Mouse (Mus musculus) heart, postnatal 0 days (tissue): ENCODE data around the gene Cela3a. TPM values are rescaled to one million over a fixed set of nuclear protein-coding genes. Genes with fewer than 3 reads are reported as not detected.

Source experiments
- ATAC-seq: fragments of 200-750 bp; cut with Nextera tagmentation; 2 replicates; pipeline ENCODE4 v1.8.0; 2017; ENCODE audit warnings: low read depth, moderate number of reproducible peaks, moderate library complexity; ENCODE audit not compliant: insufficient read depth
- DNase-seq: peaks from one replicate; pipeline ENCODE4 v3.0.0-alpha.2; 2016; ENCODE audit warnings: low spot score
- H3K27ac ChIP-seq: fragments of 300-500 bp; sonication (generic); 2 replicates; pipeline ENCODE4 v1.5.1; 2014; ENCODE audit warnings: low read depth, mild to moderate bottlenecking
- H3K27me3 ChIP-seq: fragments of 300-500 bp; sonication (generic); 2 replicates; pipeline ENCODE4 v1.6.1; 2014; ENCODE audit warnings: low read length, mixed read lengths; ENCODE audit not compliant: control insufficient read depth, insufficient read depth
- H3K36me3 ChIP-seq: fragments of 300-500 bp; sonication (generic); replicated peaks from 2 replicates; pipeline ENCODE4 v1.6.1; 2014; ENCODE audit warnings: low read length, mixed read lengths; ENCODE audit not compliant: control insufficient read depth, insufficient read depth
- H3K4me1 ChIP-seq: fragments of 300-500 bp; sonication (generic); 2 replicates; pipeline ENCODE4 v1.6.1; 2014; ENCODE audit warnings: antibody characterized with exemption; ENCODE audit not compliant: control insufficient read depth, insufficient read depth
- H3K4me2 ChIP-seq: fragments of 300-500 bp; sonication (generic); 2 replicates; pipeline ENCODE4 v1.6.1; 2014; ENCODE audit warnings: low read depth, mild to moderate bottlenecking, low read length, moderate library complexity
- H3K4me3 ChIP-seq: fragments of 300-500 bp; sonication (generic); 2 replicates; pipeline ENCODE4 v1.5.1; 2014; ENCODE audit warnings: low read depth, low read length
- H3K9ac ChIP-seq: fragments of 300-500 bp; sonication (generic); replicated peaks from 2 replicates; pipeline ENCODE4 v1.6.1; 2014; ENCODE audit warnings: low read depth, low read length, mixed read lengths
- H3K9me3 ChIP-seq: fragments of 300-500 bp; sonication (generic); replicated peaks from 2 replicates; pipeline ENCODE4 v1.6.1; 2016; ENCODE audit warnings: low read length; ENCODE audit not compliant: control insufficient read depth
- CTCF ChIP-seq: IDR thresholded peaks from 2 replicates; pipeline ENCODE4 v1.5.1; 2016; ENCODE audit warnings: antibody characterized with exemption, control low read depth, low read depth
- EP300 ChIP-seq: IDR thresholded peaks from 2 replicates; pipeline ENCODE4 v1.6.1; 2016; ENCODE audit warnings: antibody characterized with exemption, low read depth
- WGBS: fragments of 180-500 bp; shearing (Covaris S2); extraction: QIAGEN DNeasy Blood & Tissue Kit; methylation state at CpG from one replicate; pipeline ENCODE4 v1.1.7; 2014; 5-methylcytosine and 5-hydroxymethylcytosine counted together
- polyA plus RNA-seq: library from polyadenylated mRNA; unstranded; fragments of >200 nt; fragmentation: Nextera tagmentation; extraction: Ambion mirVana; gene quantifications from 2 replicates; pipeline ENCODE4 v1.2.1, GENCODE M21; 2015
- total RNA-seq: library from RNA; depleted of rRNA; stranded (reverse); fragments of >200 nt; gene quantifications from 2 replicates; pipeline ENCODE4 v1.2.3, GENCODE M21; 2014; ENCODE audit warnings: low replicate concordance

The Cela3a gene
- total and polyA plus RNA-seq, 2 experiments from 2014 or later, result not detected

- Histone ChIP-seq H3K4me1 (0 out of 2 replicates have a peak, but pooled peaks cover 10% of the 10 kb centered on the region), H3K9ac (no peak overlapping the region), H3K27me3 (no peaks in the 10 kb centered on the region), H3K27ac (no peak overlapping the region), H3K4me3 (no peak overlapping the region), H3K9me3 (no peaks in the 10 kb centered on the region), H3K4me2 (no peak overlapping the region), H3K36me3 (no peaks in the 10 kb centered on the region)
- WGBS, result 79% methylated on average over 4 of the region's 4 CpGs
- DNase-seq (no peak), ATAC-seq (no peak)
- TF ChIP-seq EP300 (no peak), CTCF (no peak)
Observed at GRCm38 (mm10) chr4:137366097-137366496, 43.5 kb downstream of the Cela3a start.

GRCm38 (mm10) chr4:137365356-137366062 lies 44.1 kb downstream of the Cela3a start:
- Histone ChIP-seq H3K27me3 (no peaks in the 10 kb centered on the region), H3K9me3 (no peaks in the 10 kb centered on the region), H3K4me1 (0 out of 2 replicates have a peak, but pooled peaks cover 10% of the 10 kb centered on the region), H3K4me3 (no peak overlapping the region), H3K9ac (no peak overlapping the region), H3K36me3 (no peaks in the 10 kb centered on the region), H3K27ac (no peak overlapping the region), H3K4me2 (no peak overlapping the region)
- TF ChIP-seq CTCF (no peak), EP300 (no peak)
- ATAC-seq, result no peak
- whole genome bisulfite sequencing, result 73% methylated on average over 19 of the region's 19 CpGs
- DNase-seq, result no peak

- ATAC-seq, result no peak
Observed at GRCm38 (mm10) chr4:137364826-137365225, 44.8 kb downstream of the Cela3a start.

GRCm38 (mm10) chr4:137360996-137361395 lies 48.6 kb downstream of the Cela3a start:
- no peaks in the 10 kb centered on the region for H3K9me3 ChIP-seq
- H3K9ac ChIP-seq, result no peak overlapping the region
- ATAC-seq, result no peak
- 68% methylated on average over 3 of the region's 3 CpGs for WGBS
- no peak overlapping the region for H3K4me3 ChIP-seq
- TF ChIP-seq CTCF, result no peak
- no peak for TF ChIP-seq EP300
- H3K27me3 ChIP-seq, result no peaks in the 10 kb centered on the region
- H3K36me3 ChIP-seq, result no peaks in the 10 kb centered on the region
- H3K4me2 ChIP-seq, result no peak overlapping the region
- no peak for DNase-seq
- H3K27ac ChIP-seq, result no peak overlapping the region
- peaks cover 12% of the 10 kb centered on the region for H3K4me1 ChIP-seq

More at GRCm38 (mm10) chr4:137364826-137365225, 44.8 kb downstream of the Cela3a start:
- H3K9ac ChIP-seq, result no peak overlapping the region
- no peaks in the 10 kb centered on the region for H3K9me3 ChIP-seq
- no peak for DNase-seq
- H3K4me1 ChIP-seq, result 0 out of 2 replicates have a peak, but pooled peaks cover 10% of the 10 kb centered on the region
- H3K4me3 ChIP-seq, result no peak overlapping the region
- 82% methylated on average over 6 of the region's 6 CpGs for WGBS
- H3K27me3 ChIP-seq, result no peaks in the 10 kb centered on the region
- H3K36me3 ChIP-seq, result no peaks in the 10 kb centered on the region
- H3K4me2 ChIP-seq, result no peak overlapping the region
- H3K27ac ChIP-seq, result no peak overlapping the region
- TF ChIP-seq EP300 (no peak), CTCF (no peak)

- no peak for DNase-seq
- Histone ChIP-seq H3K27ac (peak overlapping the region; percentile 50), H3K9ac (0 out of 2 replicates have a peak overlapping the region, but pooled peaks have one; percentile 23), H3K27me3 (no peaks in the 10 kb centered on the region), H3K36me3 (no peaks in the 10 kb centered on the region), H3K4me3 (peak overlapping the region; percentile 72; the same call in 1 of the 2 replicates), H3K4me2 (peak overlapping the region; percentile 79; the same call in 1 of the 2 replicates), H3K4me1 (peaks cover 28% of the 10 kb centered on the region), H3K9me3 (no peaks in the 10 kb centered on the region)
- TF ChIP-seq EP300 (no peak), CTCF (no peak)
- 28% methylated on average over 14 of the region's 14 CpGs for WGBS
- ATAC-seq, result no peak
Observed at GRCm38 (mm10) chr4:137358291-137359002, 51.1 kb downstream of the Cela3a start.
